Mouse (Mus musculus) spleen, postnatal 0 days (tissue): ENCODE data around the gene Tbc1d5. TPM values are rescaled to one million over a fixed set of nuclear protein-coding genes. Genes with fewer than 3 reads are reported as not detected.

Experiments used
- polyA plus RNA-seq: library from polyadenylated mRNA; unstranded; fragments of >200 nt; fragmentation: Nextera tagmentation; extraction: Ambion mirVana; gene quantifications from 2 replicates; pipeline ENCODE4 v1.2.1, GENCODE M21; 2015

The Tbc1d5 gene
- polyA plus RNA-seq = 5.2 and 6.7 TPM in 2 replicates

GRCm38 (mm10) chr17:51179195-51179953 lies at the start of gene Tbc1d5:
Tbc1d5 (minus strand) TSS chr17:51179352.

